Mouse (Mus musculus) embryonic facial prominence, embryonic 14.5 days (tissue): ENCODE measurements around the gene Plekho2. TPM values are rescaled to one million over a fixed set of nuclear protein-coding genes. Genes with fewer than 3 reads are reported as not detected.
A peak's percentile ranks its signal among the peaks of the same experiment; 100 is the strongest.

Experiments
- ATAC-seq: fragments of 200-750 bp; cut with Nextera tagmentation; 2 replicates; pipeline ENCODE4 v1.8.0; 2017; ENCODE audit warnings: low read depth, moderate number of reproducible peaks, moderate TSS enrichment
- DNase-seq: peaks from one replicate; pipeline ENCODE4 v3.0.0-alpha.2; 2015; ENCODE audit warnings: low spot score
- H3K27ac ChIP-seq: fragments of 300-500 bp; sonication (generic); replicated peaks from 2 replicates; pipeline ENCODE4 v1.5.1; 2014; ENCODE audit warnings: low read depth, mild to moderate bottlenecking, low read length, moderate library complexity
- H3K27me3 ChIP-seq: fragments of 300-500 bp; sonication (generic); replicated peaks from 2 replicates; pipeline ENCODE4 v1.6.1; 2014; ENCODE audit warnings: low read length; ENCODE audit not compliant: control insufficient read depth, insufficient read depth
- H3K36me3 ChIP-seq: fragments of 300-500 bp; sonication (generic); 2 replicates; pipeline ENCODE4 v1.6.1; 2014; ENCODE audit warnings: low read length, mixed read lengths; ENCODE audit not compliant: control insufficient read depth, insufficient read depth
- H3K4me1 ChIP-seq: fragments of 300-500 bp; sonication (generic); 2 replicates; pipeline ENCODE4 v1.6.1; 2014; ENCODE audit warnings: antibody characterized with exemption, low read length; ENCODE audit not compliant: control insufficient read depth, insufficient read depth
- H3K4me2 ChIP-seq: fragments of 300-500 bp; sonication (generic); 2 replicates; pipeline ENCODE4 v1.6.1; 2014; ENCODE audit warnings: low read depth, mild to moderate bottlenecking, low read length, moderate library complexity, mixed read lengths
- H3K4me3 ChIP-seq: fragments of 300-500 bp; sonication (generic); 2 replicates; pipeline ENCODE4 v1.5.1; 2014; ENCODE audit warnings: low read depth, mild to moderate bottlenecking, low read length
- H3K9ac ChIP-seq: fragments of 300-500 bp; sonication (generic); 2 replicates; pipeline ENCODE4 v1.6.1; 2014; ENCODE audit warnings: low read depth, mild to moderate bottlenecking, low read length, moderate library complexity, mixed read lengths
- H3K9me3 ChIP-seq: fragments of 300-500 bp; sonication (generic); 2 replicates; pipeline ENCODE4 v1.6.1; 2016; ENCODE audit warnings: low read length; ENCODE audit not compliant: control insufficient read depth
- WGBS: fragments of 180-500 bp; shearing (Covaris S2); extraction: QIAGEN DNeasy Blood & Tissue Kit; methylation state at CpG from one replicate; pipeline ENCODE4 v1.1.7; 2014; 5-methylcytosine and 5-hydroxymethylcytosine counted together
- polyA plus RNA-seq: library from polyadenylated mRNA; unstranded; fragments of >200 nt; fragmentation: Nextera tagmentation; extraction: Ambion mirVana; gene quantifications from 2 replicates; pipeline ENCODE4 v1.2.1, GENCODE M21; 2014

Plekho2 gene
- polyA plus RNA-seq, 1 experiment from 2014 or later: 12.9 TPM

DNA sequence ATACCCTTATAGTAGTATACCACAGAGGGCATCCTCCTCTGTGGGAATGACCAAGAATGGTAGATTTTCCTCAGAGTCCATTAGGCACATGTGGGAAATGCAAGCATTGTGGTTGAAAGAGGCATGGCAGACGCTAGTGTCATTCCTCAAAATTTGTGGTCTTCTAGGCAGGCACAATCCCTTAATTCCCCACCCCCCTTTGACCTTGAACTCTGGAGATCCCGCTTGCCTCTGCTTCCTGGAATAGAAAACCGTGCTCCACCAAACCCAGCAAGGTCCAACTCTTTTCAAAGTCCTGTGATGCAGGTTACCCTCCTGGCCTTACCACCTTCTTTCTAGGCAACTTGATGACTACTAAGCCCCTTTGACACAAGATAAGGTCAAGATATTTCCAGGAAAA lies 12.9 kb upstream of the Plekho2 start:
- H3K36me3 ChIP-seq: peaks cover 46% of the 10 kb centered on the region
- WGBS: 91% methylated on average over 3 of the region's 3 CpGs
- no peak for ATAC-seq

GRCm38 (mm10) chr9:65589091-65589490 lies 9.3 kb upstream of the Plekho2 start:
- Histone ChIP-seq H3K4me3 (peak overlapping the region; percentile 55), H3K9ac (peak overlapping the region; percentile 72), H3K9me3 (no peaks in the 10 kb centered on the region), H3K36me3 (peaks cover 31% of the 10 kb centered on the region), H3K27me3 (no peaks in the 10 kb centered on the region), H3K4me2 (peak overlapping the region; percentile 98), H3K27ac (no peak overlapping the region), H3K4me1 (peaks cover 18% of the 10 kb centered on the region)
- ATAC-seq (no peak), DNase-seq (no peak)
- 84% methylated on average over 3 of the region's 3 CpGs for WGBS

More for the DNA sequence above, 12.9 kb upstream of the Plekho2 start:
- Histone ChIP-seq H3K9ac (no peak overlapping the region), H3K4me1 (peaks cover 13% of the 10 kb centered on the region), H3K27me3 (no peaks in the 10 kb centered on the region), H3K4me3 (no peak overlapping the region), H3K4me2 (no peak overlapping the region), H3K27ac (no peak overlapping the region), H3K9me3 (no peaks in the 10 kb centered on the region)
- no peak for DNase-seq

- Histone ChIP-seq H3K36me3 (peaks cover 18% of the 10 kb centered on the region; the same call in 1 of the 2 replicates), H3K9ac (peak overlapping the region; percentile 72), H3K4me1 (peaks cover 18% of the 10 kb centered on the region), H3K9me3 (no peaks in the 10 kb centered on the region), H3K4me2 (peak overlapping the region; percentile 98), H3K27ac (no peak overlapping the region), H3K27me3 (no peaks in the 10 kb centered on the region), H3K4me3 (peak overlapping the region; percentile 55)
- DNase-seq (no peak), ATAC-seq (0 out of 2 replicates have a peak, but pooled peaks have one; percentile 30)
- WGBS: under 1% methylated on average over 39 of the region's 64 CpGs
These were observed 7.9 kb upstream of the Plekho2 start for GRCm38 (mm10) chr9:65587573-65588358.

DNA sequence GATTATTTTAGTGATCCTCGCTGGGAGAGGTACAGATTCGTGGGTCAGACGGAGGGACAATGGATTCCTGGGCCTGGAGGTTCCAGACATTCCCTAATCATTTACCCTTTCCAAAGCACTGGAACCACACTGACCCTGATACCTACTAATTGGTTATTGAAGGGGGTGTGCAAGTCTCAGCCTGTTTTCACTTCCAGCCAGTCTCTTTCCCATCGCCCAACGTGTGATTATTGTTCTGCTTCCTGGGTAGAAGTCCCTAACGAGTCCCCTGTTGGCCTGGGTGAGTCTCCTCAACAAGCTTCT lies 7.4 kb upstream of the Plekho2 start:
- H3K36me3 ChIP-seq: peaks cover 13% of the 10 kb centered on the region; the same call in 1 of the 2 replicates
- peak overlapping the region; percentile 72 for H3K9ac ChIP-seq
- H3K4me1 ChIP-seq: peaks cover 18% of the 10 kb centered on the region
- no peaks in the 10 kb centered on the region for H3K9me3 ChIP-seq
- peak overlapping the region; percentile 55 for H3K4me3 ChIP-seq
- DNase-seq: no peak
- H3K4me2 ChIP-seq: peak overlapping the region; percentile 98
- H3K27ac ChIP-seq: no peak overlapping the region
- under 1% methylated on average over 6 of the region's 6 CpGs for WGBS
- ATAC-seq: no peak
- no peaks in the 10 kb centered on the region for H3K27me3 ChIP-seq

DNA sequence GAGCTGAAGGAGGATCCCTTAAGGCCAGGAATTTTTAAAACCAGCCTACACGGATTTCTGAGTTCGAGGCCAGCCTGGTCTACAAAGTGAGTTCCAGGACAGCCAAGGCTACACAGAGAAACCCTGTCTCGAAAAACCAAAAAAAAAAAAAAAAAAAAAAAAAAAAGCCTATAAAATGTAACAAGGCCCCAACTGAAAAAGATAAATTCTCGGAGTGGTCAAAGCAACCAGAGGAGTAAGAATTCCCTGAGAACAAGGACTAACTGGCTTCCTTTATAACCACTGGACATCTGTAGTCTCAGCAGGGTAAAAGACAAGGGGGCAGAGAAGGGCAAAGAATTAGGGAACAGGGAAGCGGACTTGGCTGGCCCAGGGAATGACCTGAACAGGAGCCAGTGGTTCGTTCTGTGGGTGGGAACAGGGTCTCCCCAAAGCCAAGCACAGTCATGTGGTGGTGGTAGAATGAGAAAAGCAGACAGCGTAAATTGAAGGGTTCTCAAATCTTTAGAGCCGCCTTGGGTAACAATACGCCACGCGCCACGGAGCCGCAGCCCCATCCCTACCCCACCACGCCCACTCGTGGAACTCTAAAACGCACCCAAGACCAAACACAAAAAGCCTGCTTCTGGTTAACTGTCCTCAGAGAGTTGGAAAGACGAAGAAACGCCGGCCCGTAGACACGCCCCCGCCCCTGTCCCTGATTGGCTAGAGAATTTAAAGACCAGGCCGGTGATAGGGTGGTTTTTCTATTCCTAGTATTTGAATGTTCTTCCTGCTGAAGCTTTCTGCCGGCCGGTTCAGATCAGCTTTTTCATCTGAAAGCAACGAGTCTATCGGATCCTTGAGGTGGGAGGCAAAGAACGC lies 6.8 kb upstream of the Plekho2 start, which contains the start of gene Pif1:
Gene Pif1 (plus strand): TSS at position 755 of the 864 bp plus-strand sequence.
- Histone ChIP-seq H3K9ac (peak within 1 kb of the TSS; percentile 72), H3K27me3 (no peaks in the 10 kb centered on the region), H3K36me3 (peaks cover 10% of the 10 kb centered on the region; the same call in 1 of the 2 replicates), H3K4me2 (peak within 1 kb of the TSS; percentile 98), H3K4me1 (peaks cover 18% of the 10 kb centered on the region), H3K4me3 (peak within 1 kb of the TSS; percentile 55), H3K9me3 (no peaks in the 10 kb centered on the region), H3K27ac (peak within 1 kb of the TSS; percentile 69)
- WGBS: 8% methylated on average over 28 of the region's 28 CpGs
- ATAC-seq: peak; percentile 90
- peak; percentile 95 for DNase-seq

- Histone ChIP-seq H3K27ac (no peak overlapping the region), H3K27me3 (no peaks in the 10 kb centered on the region), H3K36me3 (no peaks in the 10 kb centered on the region), H3K9me3 (no peaks in the 10 kb centered on the region), H3K4me1 (peaks cover 16% of the 10 kb centered on the region), H3K4me3 (no peak overlapping the region), H3K9ac (no peak overlapping the region), H3K4me2 (no peak overlapping the region)
- no peak for DNase-seq
- WGBS: 26% methylated on average over 8 of the region's 8 CpGs
- no peak for ATAC-seq
These were observed 3.2 kb upstream of the Plekho2 start for GRCm38 (mm10) chr9:65583045-65583444.

GRCm38 (mm10) chr9:65580401-65581256 lies 789 bp upstream of the Plekho2 start:
- Histone ChIP-seq H3K27ac (peak overlapping the region; percentile 87), H3K9ac (peak overlapping the region; percentile 28), H3K4me2 (peak overlapping the region; percentile 76), H3K9me3 (no peaks in the 10 kb centered on the region), H3K4me1 (peaks cover 18% of the 10 kb centered on the region), H3K27me3 (no peaks in the 10 kb centered on the region), H3K4me3 (peak overlapping the region; percentile 62), H3K36me3 (no peaks in the 10 kb centered on the region)
- DNase-seq (peak; percentile 91), ATAC-seq (peak; percentile 78)
- WGBS: 6% methylated on average over 18 of the region's 29 CpGs

DNA sequence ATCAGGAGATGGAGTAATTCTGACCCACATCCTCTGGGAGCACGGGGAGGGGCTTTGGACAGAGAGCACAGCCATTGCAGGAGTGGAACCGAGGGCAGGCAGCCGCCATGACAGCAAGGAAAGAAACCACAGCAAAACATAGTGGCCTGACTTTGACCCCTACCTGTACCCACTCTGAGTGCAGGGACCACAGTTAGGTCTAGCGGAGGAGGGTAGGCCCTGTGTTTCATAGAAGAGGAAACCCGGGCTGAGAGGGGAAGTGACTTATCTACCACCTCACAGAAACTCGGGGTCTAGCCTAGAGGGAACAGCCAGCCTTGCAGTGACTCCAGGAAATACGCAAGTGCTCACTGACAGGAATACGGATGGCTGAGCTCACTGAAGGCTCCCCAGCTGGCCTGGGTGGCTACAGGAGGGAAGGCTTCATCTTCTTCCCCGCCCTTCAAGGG lies 1.0 kb downstream of the Plekho2 start:
- Histone ChIP-seq H3K4me3 (peak overlapping the region; percentile 62), H3K9ac (peak overlapping the region; percentile 73; the same call in 1 of the 2 replicates), H3K36me3 (no peaks in the 10 kb centered on the region), H3K4me1 (peaks cover 25% of the 10 kb centered on the region), H3K4me2 (peak overlapping the region; percentile 76), H3K27ac (no peak overlapping the region; the same call in 1 of the 2 replicates), H3K9me3 (no peaks in the 10 kb centered on the region), H3K27me3 (no peaks in the 10 kb centered on the region)
- WGBS: 48% methylated on average over 9 of the region's 9 CpGs
- ATAC-seq (no peak), DNase-seq (no peak)
